Mouse (Mus musculus): ENCODE measurements at regions not wholly inside any gene's neighbourhood (a gene's known extent, or its start where the extent isn't known, plus 50 kb on each side); places are given as distances from the start of the nearest gene placed in this dataset.
A peak's percentile ranks its signal among the peaks of the same experiment; 100 is the strongest.

DNA sequence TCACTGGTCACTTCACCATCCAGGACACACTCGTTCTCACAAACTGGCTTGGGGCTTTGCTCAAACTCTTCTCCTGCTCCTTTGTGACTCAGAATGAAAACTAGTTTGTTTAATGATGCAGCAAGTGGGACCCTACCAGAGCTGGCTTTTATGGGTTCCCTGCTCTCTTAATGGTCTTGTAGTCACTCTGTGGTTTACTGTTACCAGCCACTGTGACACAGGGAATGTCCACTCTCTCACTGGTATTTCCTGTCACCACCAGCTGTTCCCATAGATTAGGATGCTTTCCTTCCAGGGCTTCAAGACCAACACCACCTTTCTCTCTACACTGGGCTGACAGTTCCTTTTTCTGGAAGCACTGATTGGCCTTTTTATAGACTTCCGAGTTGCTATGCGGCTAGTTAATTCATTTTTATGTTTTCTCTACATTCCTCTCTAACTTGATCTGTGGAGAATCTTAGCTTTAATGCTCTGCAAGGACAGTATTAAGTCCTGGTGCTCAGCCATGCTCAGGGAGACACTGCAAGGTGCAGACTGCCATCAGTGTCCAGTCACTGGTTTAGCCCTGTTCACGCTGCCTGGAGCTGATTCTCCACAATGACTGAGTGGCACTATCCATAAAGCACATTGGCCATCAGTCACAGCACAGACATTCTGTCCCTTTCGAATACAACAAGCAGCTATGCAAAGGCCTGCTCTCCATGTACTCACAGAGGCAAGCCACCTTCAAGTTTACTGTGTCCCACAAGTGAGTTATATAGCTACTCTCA lies 149.2 kb upstream of the Klf14 start:
- TF ChIP-seq POLR2A (IDR thresholded peaks at IDR 0.05; ENCODE audit: extremely low read depth, insufficient read depth, low read length) (no peak), CTCF (IDR thresholded peaks at IDR 0.05; ENCODE audit: extremely low read depth, insufficient read depth, low read length) (no peak)
- no peak overlapping the region for H3K4me3 ChIP-seq (ENCODE audit: insufficient read depth, low read length)
- no peak overlapping the region for H3K27ac ChIP-seq (ENCODE audit: insufficient read depth, low read length)
- peaks cover 34% of the 10 kb centered on the region for H3K4me1 ChIP-seq (ENCODE audit: control insufficient read depth, insufficient read depth, low read length)

DNA sequence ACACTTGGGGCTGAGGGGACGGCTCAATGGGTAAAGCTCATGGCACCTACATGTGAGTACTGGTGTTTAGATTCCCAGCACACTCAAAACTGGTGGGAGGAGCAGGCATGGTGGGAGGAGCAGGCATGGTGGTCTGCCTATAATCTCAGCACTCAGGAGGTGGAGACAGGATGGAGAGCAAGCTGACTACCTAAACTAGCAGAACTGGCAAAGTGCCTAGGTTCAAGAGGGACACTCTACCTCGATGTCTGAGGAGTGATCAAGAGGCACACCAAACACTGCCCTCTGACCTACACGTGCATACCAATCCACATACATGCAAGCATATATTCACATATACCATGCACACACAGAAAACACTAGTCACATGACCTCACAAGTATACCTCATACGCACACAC lies 150.7 kb upstream of the Klf14 start:
- H3K4me1 ChIP-seq (ENCODE audit: control insufficient read depth, insufficient read depth, low read length): peaks cover 42% of the 10 kb centered on the region
- H3K4me3 ChIP-seq (ENCODE audit: insufficient read depth, low read length): no peak overlapping the region
- TF ChIP-seq CTCF (IDR thresholded peaks at IDR 0.05; ENCODE audit: extremely low read depth, insufficient read depth, low read length) (no peak), POLR2A (IDR thresholded peaks at IDR 0.05; ENCODE audit: extremely low read depth, insufficient read depth, low read length) (no peak)
- no peak overlapping the region for H3K27ac ChIP-seq (ENCODE audit: insufficient read depth, low read length)

DNA sequence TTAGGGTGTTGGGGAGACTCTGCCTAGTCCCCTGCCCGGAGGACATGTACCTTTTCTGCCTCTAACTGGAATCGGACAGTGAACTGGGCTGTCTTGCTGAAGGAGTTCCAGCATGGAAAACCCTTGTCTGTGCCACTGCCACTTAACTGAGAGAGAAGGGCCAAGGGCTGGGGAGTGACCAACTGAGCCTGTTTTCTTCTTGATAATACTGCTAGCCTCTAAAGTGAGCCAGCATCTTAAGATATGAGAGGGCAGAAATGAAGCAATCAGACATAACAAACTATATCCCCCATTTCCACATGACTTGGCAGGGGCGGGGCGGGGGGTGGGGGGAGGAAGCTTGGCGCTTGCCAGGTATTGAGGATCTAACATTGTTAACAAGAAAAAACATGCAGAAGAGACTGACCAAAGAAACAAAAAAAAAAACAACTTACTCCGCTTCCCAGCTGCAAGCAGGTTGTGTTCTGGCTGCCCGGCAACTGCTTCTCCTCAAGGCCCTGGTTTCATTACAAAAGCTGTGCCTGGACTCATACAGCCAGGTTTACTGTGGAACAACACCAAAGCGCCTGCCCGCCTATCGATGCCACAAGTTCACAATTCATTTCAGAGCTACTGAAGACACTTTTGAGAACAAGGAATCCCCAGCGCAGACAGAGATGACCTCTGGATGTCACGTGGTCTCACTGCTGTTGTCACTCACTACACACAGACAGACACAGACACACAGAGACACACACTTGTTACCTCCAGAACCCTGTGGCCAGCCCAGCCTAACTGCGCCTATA lies 153.6 kb upstream of the Klf14 start:
- no peak overlapping the region for H3K27ac ChIP-seq (ENCODE audit: insufficient read depth, low read length)
- H3K4me3 ChIP-seq (ENCODE audit: insufficient read depth, low read length): no peak overlapping the region
- H3K4me1 ChIP-seq (ENCODE audit: control insufficient read depth, insufficient read depth, low read length): peaks cover 49% of the 10 kb centered on the region
- no peak for TF ChIP-seq CTCF (IDR thresholded peaks at IDR 0.05; ENCODE audit: extremely low read depth, insufficient read depth, low read length)
- TF ChIP-seq POLR2A (IDR thresholded peaks at IDR 0.05; ENCODE audit: extremely low read depth, insufficient read depth, low read length): no peak

DNA sequence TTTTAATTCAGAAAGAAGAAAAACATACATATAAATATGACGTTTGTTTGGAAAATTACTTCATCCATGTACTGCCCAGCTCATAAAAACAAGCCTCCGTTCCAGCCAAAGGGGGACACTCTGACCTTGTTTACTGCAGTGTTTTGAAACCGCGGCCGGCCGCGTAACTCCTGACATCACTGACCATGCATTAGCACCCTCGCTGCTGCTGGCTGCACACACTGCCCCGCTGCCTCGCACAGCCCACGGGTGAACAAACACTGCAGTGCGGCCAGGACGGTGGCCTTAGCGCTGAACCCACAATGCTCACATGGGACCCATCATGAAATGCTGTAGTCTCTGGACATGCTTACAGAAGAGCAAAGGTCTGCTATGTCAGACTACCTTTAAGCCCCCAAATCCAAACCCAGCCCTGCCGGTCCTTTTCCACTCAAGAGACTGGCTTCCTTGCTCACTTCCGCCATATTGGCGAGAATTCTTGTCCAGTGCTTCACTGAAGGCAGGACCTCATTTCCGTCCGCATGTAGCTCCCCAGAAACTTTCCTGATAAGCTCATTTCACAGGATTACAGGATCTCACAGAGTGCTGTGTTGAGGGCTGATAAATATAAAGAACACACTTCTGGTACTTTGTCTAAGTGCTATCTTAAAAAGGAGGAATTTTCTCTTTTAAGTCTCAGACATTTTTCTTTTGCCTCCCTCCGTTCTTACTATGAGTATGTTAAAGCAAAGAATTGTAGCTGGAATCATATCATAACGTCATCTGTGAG lies 154.9 kb upstream of the Klf14 start:
- TF ChIP-seq CTCF (IDR thresholded peaks at IDR 0.05; ENCODE audit: extremely low read depth, insufficient read depth, low read length): no peak
- no peak for TF ChIP-seq POLR2A (IDR thresholded peaks at IDR 0.05; ENCODE audit: extremely low read depth, insufficient read depth, low read length)
- H3K4me3 ChIP-seq (ENCODE audit: insufficient read depth, low read length): no peak overlapping the region
- H3K4me1 ChIP-seq (ENCODE audit: control insufficient read depth, insufficient read depth, low read length): peaks cover 43% of the 10 kb centered on the region
- H3K27ac ChIP-seq (ENCODE audit: insufficient read depth, low read length): no peak overlapping the region

DNA sequence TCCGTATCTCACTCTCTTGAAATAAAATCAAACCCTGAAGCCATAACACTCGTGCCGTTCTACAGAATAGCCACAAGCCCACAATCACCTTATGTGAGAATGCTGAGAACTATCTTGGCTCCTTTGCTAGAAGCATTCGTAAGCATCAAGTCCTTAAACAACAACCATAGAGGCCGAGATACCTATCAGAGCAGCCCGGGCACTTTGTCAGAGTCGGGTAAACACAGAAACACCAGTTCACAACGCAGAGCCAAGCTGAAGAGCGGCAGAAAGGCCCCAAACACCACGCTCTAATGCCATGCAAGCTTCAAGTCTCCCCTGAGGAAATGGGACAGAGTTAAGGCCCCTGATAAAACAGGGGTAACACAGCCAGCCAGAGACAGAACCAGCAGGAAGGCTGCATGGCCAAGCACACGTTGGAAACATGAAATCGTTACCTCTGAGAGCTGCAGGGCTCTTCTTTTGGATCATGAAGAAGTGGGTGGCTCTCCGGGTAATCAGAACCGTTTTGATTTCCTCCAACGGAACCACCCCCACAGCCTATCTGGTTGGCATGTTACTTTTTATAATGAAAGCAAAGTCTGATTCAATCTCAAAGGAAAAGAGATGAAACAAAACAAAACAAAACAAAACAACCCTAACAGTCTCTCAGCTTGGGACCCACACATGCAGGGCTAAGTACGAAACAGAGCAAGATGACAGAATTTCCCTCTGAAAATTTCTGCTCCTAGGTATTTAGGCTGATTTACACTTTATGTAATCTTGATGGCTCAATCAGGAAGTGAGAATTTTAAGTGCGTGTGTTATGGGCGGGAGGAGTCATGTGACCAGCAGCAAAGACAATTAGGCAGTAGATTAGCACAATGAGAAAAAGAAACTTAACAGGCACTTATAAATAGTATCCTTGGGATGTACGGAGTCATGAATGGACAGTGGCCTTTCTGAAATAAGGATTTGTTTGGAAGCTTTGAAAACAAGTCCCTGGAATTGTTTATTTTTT lies 155.8 kb upstream of the Klf14 start:
- H3K4me3 ChIP-seq (ENCODE audit: insufficient read depth, low read length): peak overlapping the region; percentile 2; the same call in 1 of the 2 replicates
- TF ChIP-seq CTCF (IDR thresholded peaks at IDR 0.05; ENCODE audit: extremely low read depth, insufficient read depth, low read length) (no peak), POLR2A (IDR thresholded peaks at IDR 0.05; ENCODE audit: extremely low read depth, insufficient read depth, low read length) (0 out of 2 replicates have a peak, but pooled peaks have one; percentile 15)
- peak overlapping the region; percentile 85 for H3K27ac ChIP-seq (ENCODE audit: insufficient read depth, low read length)
- peaks cover 39% of the 10 kb centered on the region for H3K4me1 ChIP-seq (ENCODE audit: control insufficient read depth, insufficient read depth, low read length)

DNA sequence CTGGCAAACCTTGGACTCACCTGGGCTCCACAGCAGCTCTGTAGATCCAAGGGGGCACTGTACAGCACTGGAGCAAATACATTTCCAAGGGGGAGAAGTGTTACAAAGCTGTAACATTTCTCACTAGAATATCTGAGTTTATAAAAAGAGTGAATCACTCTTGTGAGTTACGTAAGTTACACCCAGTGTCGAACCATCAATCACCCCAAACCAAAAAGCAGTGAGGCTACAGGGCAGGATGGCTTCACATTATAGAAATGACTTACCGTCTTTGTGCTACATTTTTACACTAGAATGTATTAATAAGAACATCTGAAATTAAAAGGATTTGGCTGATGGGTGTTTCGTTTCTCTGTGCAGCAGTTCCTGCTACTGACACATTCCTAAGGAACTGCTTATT lies 156.7 kb upstream of the Klf14 start:
- peak overlapping the region; percentile 57 for H3K27ac ChIP-seq (ENCODE audit: insufficient read depth, low read length)
- peaks cover 43% of the 10 kb centered on the region for H3K4me1 ChIP-seq (ENCODE audit: control insufficient read depth, insufficient read depth, low read length)
- TF ChIP-seq CTCF (IDR thresholded peaks at IDR 0.05; ENCODE audit: extremely low read depth, insufficient read depth, low read length) (no peak), POLR2A (IDR thresholded peaks at IDR 0.05; ENCODE audit: extremely low read depth, insufficient read depth, low read length) (no peak)
- H3K4me3 ChIP-seq (ENCODE audit: insufficient read depth, low read length): no peak overlapping the region

DNA sequence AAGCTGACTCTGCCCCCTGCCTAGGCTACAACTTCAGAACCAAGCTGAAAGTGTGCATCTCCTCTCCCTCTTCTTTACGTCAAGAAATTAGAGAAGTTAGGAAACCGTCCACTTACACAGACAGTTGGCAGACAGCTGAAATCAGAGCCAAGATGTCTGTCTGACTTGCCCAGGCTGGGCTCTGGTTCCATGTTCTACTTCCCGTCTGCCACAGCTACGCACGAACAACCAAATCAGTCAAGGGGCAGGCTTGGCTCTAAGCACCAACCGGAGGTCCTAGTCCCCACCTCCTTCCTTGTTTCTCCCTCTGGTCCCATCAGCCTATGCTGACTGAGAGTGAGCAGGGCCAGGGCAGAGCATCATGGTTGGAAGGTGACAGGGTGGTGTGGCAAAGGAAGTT lies 157.5 kb upstream of the Klf14 start:
- Histone ChIP-seq H3K27ac (ENCODE audit: insufficient read depth, low read length) (peak overlapping the region; percentile 9; the same call in 1 of the 2 replicates), H3K4me1 (ENCODE audit: control insufficient read depth, insufficient read depth, low read length) (peaks cover 45% of the 10 kb centered on the region), H3K4me3 (ENCODE audit: insufficient read depth, low read length) (peak overlapping the region; percentile 1; the same call in 1 of the 2 replicates)
- TF ChIP-seq CTCF (IDR thresholded peaks at IDR 0.05; ENCODE audit: extremely low read depth, insufficient read depth, low read length): no peak
- TF ChIP-seq POLR2A (IDR thresholded peaks at IDR 0.05; ENCODE audit: extremely low read depth, insufficient read depth, low read length): 0 out of 2 replicates have a peak, but pooled peaks have one; percentile 21

DNA sequence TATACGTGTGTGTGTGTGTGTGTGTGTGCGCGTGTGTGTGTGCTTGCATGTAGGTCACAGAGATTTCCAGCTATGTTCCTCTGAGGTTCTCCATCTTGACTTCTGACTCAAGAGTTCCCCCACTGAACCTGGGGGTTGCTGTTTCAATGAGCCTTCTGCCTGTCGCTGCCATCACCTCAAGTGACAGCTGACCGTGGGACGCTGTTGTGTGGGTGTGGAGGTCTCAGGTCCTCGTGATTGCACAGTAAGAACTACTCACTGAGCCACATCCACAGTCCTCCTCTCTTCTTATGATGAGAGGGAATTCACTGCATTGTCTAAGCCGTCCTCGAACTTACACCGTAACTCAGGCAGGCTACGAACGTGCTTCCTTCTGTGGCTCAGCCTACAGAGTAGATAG lies 158.8 kb upstream of the Klf14 start:
- Histone ChIP-seq H3K4me1 (ENCODE audit: control insufficient read depth, insufficient read depth, low read length) (peaks cover 44% of the 10 kb centered on the region), H3K27ac (ENCODE audit: insufficient read depth, low read length) (no peak overlapping the region), H3K4me3 (ENCODE audit: insufficient read depth, low read length) (no peak overlapping the region)
- TF ChIP-seq POLR2A (IDR thresholded peaks at IDR 0.05; ENCODE audit: extremely low read depth, insufficient read depth, low read length) (no peak), CTCF (IDR thresholded peaks at IDR 0.05; ENCODE audit: extremely low read depth, insufficient read depth, low read length) (no peak)

Data from cortical plate, adult 2 months (tissue).